Mouse (Mus musculus) regulatory T cell (primary cell): ENCODE results near the gene Gramd4.

Source experiments
- in situ Hi-C: fragments of 300-600 bp; cut with MboI, MseI; formaldehyde crosslinking; loops from one replicate; pipeline ENCODE4 v1.15.1; 2025; ENCODE audit warnings: high pct_unique_total_duplicates

Gramd4 gene

DNA sequence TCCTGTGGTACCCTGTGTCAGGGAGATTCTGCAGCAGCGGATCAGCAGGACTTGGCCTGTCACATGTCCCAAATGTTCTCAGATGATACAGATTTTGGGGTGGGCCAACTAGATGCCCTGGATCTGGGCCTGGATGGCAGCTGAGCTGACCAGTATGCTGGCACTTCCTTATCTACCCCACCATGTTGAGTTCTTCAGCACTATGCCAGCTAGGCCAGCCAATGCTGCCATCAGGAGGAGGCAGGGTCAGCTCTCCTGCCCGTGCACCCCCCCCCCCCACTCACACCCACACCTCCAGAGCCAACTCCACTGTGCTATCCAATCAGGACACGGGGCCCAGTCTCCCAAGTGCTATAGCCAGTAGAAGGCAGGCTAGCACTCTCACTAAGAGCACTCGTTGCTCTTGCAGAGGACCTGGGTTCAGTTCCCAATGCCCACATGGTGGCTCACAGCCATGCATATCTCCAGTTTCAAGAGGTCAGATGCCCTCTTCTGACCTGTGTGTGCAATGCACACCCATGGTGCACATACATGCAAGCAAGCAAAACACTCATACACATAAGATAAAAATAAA is 7.2 kb upstream of the Gramd4 start:
- in situ Hi-C loops = loop anchor here (5.0 to 25.0 kb wide), 2 partner anchors 72 to 713 kb away; partner anchors contain the start of gene Atxn10

DNA sequence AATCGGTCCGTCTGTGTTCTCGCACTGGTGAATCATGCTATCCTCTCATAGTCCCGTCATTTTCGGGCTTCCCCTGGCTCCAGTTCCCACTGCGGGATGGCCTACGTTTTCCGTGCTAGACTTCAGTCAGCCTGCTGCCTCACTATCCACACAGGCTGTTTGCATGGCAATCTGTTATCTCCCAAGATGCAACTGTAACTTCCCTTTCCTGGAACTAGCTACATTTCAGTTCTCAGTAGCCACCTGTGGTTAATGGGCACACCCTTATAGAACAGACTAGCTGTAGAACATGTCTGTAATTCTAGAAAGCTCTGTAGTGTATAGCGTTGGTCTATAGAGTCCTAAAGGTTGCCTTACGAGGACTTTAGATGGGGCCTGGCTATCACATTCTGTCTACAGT is 6.3 kb upstream of the Gramd4 start:
- in situ Hi-C loops = loop anchor here (5.0 to 25.0 kb wide), 2 partner anchors 71 to 714 kb away; partner anchors contain the start of gene Atxn10

DNA sequence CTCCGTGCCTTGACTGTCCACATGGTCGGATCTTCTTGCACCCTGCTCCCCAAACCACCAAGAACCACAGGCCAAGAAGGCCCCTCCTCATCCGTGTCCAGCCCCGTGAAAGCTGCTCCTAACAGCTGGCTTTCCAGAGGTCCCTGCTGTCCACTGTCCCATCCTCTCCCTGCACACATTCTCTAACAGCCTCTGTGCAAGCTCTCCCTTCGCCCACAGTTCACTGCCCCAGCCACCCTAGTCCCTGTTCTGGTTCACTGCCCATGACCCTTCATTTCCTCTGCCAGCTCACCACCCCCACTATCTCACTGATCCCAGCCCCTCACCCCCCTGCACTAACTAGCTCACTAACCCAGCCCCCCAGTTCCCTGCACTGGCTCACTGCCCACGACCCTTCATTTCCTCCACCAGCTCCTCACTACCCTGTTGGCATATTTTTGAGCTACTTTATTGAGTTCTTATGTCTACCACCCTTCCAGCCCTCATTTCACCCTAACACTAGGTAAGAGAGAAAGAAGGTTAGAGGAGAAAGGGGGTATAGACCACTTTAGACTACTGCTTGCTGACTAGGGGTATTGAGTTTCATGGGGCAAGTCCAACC is 5.5 kb upstream of the Gramd4 start:
- in situ Hi-C loops = loop anchor here (5.0 to 25.0 kb wide), 2 partner anchors 70 to 715 kb away; partner anchors contain the start of gene Atxn10

DNA sequence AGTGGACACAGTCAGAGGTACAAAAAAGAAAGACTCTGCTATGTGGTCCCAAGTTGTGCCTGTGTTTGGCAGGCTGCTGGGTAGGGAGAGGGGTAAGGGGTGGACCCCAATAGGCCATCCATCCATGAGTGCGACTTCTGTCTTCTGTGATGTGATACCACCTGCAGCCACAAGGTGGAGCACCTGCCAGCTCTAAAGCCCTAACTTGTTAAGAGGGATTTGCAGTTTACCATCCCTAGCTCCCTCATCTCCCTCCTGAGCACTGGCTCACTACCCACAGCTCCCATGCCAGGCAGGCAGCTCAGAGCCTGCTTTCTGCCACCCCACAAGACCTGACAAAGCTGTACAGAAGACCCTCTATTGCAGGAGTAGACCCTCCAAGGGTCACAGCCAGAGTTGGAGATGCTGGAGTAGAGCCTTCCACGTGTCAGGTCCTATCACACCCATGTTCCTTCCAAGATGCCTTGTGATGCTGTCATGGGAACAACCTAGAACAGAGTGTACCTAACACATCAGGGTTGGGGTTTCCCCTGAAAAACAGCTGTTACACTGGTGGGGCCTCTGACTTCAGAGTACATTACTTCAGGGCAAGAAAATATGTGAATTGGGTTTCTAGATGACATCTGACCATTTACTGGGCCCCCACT is 3.5 kb upstream of the Gramd4 start:
- in situ Hi-C loops = loop anchor here (5.0 to 25.0 kb wide), 2 partner anchors 68 to 717 kb away; partner anchors contain the start of gene Atxn10

DNA sequence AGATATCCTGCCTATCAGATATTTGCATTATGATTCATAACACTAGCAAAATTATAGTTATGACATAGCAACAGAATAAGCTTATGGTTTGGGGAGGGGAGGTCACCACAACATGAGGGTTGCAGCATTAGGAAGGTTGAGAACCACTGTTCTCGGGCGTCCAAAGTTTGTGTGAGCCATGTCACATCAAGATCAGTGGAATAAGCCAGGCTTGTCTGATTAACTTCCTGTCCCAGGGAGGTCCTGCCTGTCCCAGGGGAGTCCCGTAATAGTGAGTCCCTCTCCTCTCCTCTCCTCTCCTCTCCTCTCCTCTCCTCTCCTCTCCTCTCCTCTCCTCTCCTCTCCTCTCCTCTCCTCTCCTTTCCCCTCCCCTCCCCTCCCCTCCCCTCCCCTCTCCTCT is 2.6 kb upstream of the Gramd4 start:
- in situ Hi-C loops = loop anchor here (5.0 to 25.0 kb wide), 2 partner anchors 67 to 718 kb away; partner anchors contain the start of gene Atxn10

DNA sequence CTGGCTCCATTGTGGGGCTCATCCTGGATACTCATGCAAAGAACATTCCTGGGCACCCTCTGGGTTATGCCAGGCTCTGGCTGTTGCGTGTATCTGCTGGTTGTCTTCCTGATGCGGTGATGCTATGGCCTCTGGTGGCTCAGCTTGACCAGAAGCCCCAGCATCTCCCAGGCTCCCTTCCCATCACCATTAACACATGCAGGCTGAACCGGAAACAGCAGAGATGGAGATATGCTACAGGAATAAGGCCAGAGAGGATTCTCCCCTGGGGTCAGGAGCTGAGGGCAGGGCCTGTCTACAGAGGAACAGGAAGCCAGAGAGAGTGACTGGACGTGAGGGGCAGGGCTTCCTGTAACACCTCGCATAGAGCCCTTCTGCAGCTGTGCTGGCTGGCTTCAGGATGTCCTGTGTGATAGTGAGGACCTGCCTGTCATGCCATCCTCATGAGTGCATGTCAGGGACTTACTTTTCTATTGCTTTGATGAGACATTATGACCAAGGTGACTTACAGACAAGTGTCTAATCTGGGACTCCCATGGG is 1.2 kb upstream of the Gramd4 start:
- in situ Hi-C loops = loop anchor here (25.0 kb wide), 1 partner anchor 719 kb away; the partner anchor contains the start of gene Atxn10

DNA sequence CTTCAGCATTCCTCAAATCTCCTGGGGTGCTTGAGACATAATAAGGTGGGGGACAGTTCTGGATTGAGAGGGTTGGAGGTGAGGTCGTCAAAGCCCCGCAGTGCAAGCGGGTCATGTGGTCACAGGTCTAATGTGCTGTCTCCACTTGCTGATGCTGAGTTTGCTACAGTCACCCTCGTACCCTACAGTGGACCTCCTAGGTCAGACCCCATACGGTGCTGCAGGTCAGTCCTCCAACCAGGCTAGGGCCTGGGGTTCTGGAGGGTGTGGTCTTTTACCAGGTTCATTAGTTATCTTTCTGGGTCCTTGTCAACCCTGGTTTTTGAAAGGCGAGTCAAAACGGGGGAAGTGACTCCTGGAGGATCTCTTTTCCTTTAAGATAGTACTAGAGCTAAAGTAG is 413 bp downstream of the Gramd4 start:
- in situ Hi-C loops = loop anchor here (25.0 kb wide), 1 partner anchor 721 kb away; the partner anchor contains the start of gene Atxn10

DNA sequence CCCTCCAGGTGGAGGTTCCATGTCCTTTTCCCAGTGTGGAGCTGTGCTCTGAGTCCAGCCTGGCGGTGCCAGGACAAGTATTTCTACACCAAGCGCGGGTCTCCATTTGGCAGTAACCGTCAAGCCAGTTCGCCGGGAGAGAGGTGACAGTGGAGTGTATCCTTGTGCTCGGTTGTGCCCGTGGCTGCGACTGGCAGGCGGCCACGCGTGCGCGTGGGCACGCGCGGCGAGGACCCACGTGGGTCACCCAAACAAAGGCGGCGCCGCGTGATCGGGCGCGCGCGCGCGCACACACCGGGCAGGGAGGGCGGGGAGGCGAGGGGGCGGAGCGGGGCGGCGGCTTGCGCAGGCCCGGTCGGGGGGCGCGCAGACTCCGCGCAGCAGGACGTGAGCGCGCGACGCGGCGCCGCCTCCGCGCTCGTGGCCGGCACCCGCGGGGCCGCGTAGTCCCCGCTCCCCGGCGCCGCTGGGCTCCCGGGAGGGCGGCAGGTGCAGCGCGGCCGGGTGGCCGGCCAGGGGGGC is 960 bp downstream of the Gramd4 start:
- in situ Hi-C loops = loop anchor here (25.0 kb wide), 1 partner anchor 721 kb away; the partner anchor contains the start of gene Atxn10

DNA sequence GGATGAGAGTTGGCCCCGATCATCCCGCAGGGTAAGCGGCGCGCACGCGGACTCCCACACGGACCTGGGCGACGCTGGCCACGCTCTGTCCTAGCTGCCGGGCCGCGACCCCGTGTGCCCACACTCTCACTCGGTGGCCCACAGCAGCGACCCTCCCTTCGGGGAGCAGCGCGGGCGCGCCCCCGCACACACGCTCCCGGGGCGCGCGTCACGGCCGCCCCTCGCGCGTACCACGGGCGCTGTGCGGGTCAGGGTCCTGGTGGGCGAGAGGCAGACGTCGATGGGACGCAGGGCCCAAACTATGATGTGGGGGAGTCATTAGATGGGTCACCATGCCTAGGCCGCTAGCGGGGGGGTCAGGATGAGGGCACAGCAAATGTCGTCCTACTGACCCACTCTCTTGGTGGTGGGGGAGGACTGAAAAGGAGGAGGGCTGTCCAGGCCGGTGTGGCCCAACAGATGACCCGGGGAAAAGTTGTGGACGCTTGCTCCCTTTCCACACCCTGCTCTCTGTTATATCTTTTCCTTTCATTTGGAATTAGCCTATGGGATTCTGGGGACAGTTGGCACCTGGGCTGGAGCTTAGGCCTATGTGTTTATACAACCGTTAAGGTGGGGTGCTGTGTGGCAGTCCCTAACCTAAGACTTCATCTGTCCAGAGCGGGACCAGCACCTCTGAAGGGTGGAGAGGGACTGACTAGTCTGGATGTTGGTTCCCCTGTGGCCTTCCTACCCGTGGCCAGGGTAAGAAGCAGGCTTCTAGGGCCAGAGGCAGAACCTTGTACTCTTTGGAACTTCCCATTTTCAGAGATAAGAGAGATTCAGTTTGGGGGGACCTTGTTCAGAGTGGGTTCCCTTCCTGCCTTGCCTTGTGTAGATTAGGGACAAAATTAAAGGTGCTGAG is 1.7 kb downstream of the Gramd4 start:
- in situ Hi-C loops = loop anchor here (25.0 kb wide), 1 partner anchor 722 kb away; the partner anchor contains the start of gene Atxn10

DNA sequence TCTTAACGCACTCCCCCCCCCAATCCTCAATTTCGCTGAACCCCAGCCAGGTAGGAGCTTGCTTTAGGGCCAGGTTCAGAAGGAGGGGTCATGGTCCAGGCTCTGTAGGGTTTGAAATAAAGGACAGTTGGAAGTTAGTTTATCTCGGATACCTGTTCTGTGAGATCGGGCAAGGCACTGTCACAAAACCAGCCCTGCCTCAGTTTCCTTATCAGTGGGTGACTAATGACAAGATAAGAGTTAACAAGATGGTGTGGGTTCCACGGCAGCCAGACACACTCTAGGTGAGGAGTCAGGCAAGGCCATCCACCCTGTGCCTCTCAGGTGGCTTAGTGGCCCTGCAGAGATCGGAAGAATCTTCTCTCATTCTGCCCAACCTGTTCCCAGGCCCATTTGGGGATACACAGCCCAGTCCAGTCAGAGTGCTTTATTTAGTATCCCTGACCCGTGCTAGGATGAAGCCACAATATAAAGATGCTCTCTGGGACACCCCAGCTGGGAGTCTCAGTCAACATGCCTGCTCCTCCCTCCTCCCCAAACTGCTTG is 2.4 kb downstream of the Gramd4 start:
- in situ Hi-C loops = loop anchor here (25.0 kb wide), 1 partner anchor 723 kb away; the partner anchor contains the start of gene Atxn10

DNA sequence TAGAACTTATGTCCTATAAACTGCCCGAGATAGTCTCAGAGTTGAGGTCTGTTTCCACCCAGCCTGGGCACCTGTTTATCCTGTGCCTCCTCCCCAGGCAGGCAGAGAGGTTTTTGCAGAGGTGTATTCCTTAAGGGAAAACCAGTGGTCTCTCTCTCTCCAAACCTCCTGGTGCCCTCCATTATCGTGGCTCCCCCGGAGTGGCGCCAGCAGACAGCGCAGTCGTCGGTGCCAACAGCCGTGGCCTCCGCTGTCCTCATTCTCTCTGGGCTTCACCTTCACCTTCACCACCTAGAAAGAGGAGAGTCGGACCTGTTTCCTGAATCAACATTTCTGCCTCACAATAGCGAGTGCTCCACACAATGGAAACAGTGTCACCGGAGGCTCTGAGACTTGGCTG is 3.1 kb downstream of the Gramd4 start:
- in situ Hi-C loops = loop anchor here (25.0 kb wide), 1 partner anchor 723 kb away; the partner anchor contains the start of gene Atxn10

DNA sequence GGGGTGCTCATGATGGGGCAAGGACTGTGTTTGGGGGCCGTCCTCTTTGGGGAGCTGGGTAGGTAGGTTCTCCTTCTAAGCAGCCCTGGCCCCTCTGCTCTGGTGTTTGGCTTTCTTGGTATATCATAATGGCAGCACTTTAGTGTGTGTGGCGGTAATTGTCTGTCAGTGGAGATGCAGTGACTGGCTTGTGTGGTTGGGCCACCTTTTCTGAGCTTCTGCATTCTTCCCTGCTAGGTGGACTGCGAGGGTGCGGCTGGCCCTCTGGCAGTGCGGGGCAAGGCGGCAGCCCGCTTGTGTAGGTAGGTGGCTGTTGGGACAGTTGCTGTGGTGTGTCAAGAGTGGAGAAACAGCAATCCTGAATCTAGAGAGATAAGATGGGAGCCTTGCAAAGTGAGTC is 3.7 kb downstream of the Gramd4 start:
- in situ Hi-C loops = loop anchor here (25.0 kb wide), 1 partner anchor 724 kb away; the partner anchor contains the start of gene Atxn10

DNA sequence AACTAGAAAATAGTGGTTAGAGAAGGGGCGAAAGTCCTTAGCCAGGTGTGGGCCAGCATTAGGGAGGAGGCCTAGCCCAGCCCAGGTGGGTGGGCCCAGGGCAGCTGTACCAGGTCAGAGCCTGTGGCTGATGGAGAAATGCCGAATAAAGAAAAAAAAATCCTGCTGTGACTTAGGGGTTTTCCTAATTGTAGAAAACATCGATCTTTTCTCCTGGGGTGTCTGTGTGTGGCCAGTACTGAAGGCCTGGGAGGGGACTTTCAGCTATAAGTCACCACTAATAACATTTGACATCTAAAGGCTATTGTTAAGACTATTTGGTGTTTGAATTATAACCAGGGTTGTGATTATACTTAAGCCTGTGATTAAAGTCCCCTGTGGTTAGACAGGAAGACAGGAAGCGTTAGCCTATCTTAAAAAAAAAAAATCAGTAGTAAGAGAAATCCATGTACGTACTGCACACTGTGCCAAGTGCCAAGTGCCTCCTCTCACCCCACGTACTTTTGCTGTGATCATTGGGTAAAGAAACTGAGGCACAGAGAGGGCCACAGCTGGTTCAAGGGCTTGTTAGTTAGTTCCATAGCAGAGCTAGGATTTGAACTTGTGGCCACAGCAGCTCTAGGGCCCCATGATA is 4.5 kb downstream of the Gramd4 start:
- in situ Hi-C loops = loop anchor here (25.0 kb wide), 1 partner anchor 725 kb away; the partner anchor contains the start of gene Atxn10

DNA sequence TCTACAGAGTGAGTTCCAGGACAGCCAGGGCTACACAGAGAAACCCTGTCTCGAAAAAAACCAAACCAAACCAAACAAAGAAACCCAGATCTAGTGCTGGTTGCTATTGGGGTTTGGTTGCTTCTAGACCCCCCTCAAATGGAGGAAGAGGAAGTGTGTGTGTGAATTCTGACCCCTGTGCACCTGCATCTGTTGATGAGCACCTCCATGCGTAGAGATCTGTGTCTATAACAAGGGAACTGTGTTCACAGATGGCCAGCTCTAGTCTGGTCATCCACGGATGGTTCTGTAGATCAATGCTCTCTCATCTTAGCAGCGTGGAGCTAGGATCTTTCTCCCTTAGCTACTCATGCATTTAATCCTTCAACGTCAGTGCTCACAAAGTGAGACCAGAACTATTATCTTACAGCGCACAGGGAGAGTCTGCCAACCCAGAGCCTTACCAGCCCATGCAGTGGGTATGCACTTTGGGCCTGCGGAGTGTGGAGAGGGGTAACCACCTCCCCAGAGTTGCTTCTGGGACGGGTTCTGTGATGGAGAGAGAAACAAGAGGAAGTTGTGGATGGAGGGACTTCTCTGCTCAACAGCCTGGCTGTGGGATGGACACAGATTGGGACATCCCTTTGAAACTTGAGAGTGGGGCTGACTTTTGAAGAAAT is 6.8 kb downstream of the Gramd4 start:
- in situ Hi-C loops = loop anchor here (25.0 kb wide), 1 partner anchor 727 kb away; the partner anchor contains the start of gene Atxn10

DNA sequence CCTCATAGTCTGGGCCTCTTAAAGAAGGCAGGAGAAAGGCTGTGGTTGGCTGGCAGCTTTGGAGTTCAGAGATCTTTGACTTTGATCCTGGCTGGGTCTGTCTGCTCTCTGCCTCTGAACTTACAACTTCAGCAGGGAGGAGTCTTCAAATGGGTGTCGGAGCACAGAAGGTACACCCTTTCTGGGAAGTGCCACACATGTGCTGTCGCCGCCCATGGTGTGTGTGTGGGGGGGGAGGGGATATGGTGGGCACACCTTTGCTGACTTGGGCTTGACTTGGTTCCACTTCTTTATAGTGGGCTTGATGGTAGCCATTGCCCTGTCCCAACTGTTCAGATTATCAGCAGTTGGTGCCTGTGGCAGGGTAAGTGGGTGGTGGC is 7.3 kb downstream of the Gramd4 start:
- in situ Hi-C loops = loop anchor here (25.0 kb wide), 1 partner anchor 728 kb away; the partner anchor contains the start of gene Atxn10

DNA sequence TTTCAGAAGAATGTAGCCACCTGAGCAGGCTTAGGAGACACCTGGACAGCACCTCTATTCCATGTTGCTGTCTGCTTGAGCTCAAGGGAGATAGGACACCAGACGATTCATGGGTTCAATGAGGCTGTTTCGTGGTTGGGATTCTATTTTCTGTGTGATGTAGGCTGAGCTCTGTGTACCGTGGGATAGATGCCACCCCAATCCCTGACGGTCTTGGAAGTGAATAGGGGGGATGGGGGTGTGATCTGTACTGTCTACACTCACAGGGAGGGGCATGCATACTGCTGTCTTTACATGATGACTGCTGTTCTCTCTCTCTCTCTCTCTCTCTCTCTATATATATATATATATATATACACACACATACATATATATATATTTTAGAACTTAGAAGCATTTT is 7.9 kb downstream of the Gramd4 start:
- in situ Hi-C loops = loop anchor here (25.0 kb wide), 1 partner anchor 728 kb away; the partner anchor contains the start of gene Atxn10

DNA sequence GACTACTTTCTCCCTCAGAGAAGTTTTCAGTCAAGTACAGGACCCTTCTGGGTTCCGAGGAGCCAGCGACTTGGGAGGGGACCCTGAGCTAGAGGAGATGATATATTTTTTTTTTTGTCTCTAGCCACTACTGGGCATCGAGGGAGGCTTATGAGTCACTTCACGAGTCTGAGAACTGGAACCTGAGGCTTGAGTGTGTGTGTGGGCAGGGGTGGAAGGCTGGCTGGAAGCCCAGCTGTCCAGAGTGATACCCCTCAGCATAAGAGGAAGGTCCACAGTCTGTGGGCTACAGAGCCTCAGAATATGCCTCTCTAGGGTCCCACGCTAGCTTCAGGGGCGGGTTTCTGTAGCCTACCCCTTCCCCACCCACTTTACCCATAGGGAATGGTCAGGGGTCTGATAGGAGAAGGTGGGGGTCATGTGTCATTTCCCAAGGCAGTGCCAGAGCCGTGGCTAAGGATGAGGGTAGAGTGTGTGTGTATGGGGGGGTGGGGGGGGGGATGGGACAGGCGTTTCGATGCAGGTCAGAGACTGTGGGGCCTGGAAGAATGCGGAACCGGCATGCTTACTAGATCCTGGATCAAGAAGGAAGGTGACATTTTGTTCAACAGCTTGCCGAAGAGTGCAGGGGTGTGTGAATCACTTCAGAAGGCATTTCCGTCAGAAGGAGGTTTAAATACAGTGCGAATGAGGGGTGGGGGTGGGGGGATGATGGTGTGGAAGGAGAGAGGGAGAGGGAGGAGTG is 9.5 kb downstream of the Gramd4 start:
- in situ Hi-C loops = loop anchor here (25.0 kb wide), 1 partner anchor 730 kb away; the partner anchor contains the start of gene Atxn10

DNA sequence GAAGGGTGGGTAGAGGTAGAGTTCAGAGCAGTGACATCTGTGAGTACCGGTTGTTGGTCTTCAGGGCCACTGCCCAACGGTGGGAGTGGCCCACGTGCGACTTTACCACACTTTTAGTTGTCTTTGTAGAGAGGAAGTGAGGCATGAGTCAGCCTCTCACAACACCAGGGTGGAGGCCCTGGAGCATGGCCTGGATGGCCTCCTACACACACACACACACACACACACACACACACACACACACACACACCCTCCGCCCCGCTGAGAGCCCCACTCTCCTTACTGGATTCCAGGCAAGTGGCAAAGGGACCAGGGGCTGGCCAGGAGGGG is 10.1 kb downstream of the Gramd4 start:
- in situ Hi-C loops = loop anchor here (25.0 kb wide), 1 partner anchor 730 kb away; the partner anchor contains the start of gene Atxn10
